Mouse (Mus musculus): Measurements from ENCODE around the gene Olfr1170.

Gene Olfr1170

DNA sequence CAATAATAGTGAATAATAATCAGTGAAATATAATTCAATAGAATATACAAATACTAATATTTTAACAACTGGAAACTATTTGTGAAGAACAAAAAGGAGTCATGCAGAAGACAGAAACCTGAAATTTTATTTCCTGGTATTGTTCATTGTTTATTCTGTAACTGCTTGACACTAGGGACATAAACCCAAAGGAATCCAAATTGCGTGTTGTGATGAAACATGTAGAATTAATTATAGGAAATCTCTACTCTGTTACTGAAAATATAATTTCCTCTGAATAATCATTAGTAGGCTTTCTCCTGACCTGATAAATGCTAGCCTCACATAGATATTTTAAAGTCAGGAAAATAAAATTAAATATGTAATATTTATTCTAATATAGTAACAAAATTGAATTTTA is at the start of gene Olfr1170:
Gene Olfr1170 (minus strand): TSS at position 101 of the 400 bp plus-strand sequence.
- no peak for DNase-seq (ENCODE audit: low read depth)

DNA sequence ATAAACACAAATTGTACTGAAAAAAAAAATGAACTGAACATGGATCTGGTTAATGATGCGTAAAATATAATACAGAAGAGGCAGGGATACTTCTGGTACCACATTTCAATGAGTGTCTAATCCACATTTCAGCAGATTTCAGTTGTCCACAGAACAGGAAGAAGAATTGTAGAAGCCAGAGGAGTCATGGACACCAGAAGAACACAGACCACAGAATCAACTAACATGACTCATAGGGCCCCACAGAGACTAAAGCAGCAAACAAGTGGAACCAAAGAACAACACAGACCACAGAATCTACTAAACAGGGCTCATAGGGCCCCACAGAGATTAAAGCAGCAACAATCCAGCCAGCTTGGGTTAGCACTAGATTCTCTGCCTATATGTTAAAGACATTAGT is 7.3 kb downstream of the Olfr1170 start:
- no peak for DNase-seq (ENCODE audit: low read depth)

DNA sequence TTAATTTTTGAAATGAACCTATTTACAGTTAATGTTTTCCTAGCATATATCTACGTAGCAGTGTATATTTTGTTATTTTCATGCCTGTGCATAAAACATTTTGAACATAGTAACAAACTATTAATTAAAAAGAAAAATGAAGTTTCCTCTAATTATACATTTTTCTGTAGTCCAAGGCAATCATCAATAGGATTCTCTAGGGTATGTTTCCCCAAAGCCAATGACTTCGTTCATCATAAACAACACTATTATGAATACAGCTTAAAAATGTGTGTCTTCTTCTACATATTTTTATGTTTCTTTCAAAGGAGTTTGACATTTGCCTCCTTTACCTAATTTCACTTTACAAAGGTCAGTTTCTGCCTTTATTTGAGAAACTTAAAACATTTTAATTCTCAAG is 46.6 kb downstream of the Olfr1170 start, which contains the start of gene Olfr1168:
Gene Olfr1168 (plus strand): TSS at position 301 of the 400 bp plus-strand sequence.
- no peak for DNase-seq (ENCODE audit: low read depth)
